Mouse (Mus musculus) heart, adult 2 months (tissue): ENCODE measurements around the gene Trappc12. TPM values are rescaled to one million over a fixed set of nuclear protein-coding genes. Genes with fewer than 3 reads are reported as not detected.

Experiments
- DNase-seq, 2 experiments: peaks; one replicate each; pipeline ENCODE4 v3.0.0; 2021
- H3K27ac ChIP-seq: fragments of 200-600 bp; 2 replicates; pipeline ENCODE4 v1.8.1; 2022
- H3K27me3 ChIP-seq: fragments of 200-500 bp; 2 replicates; pipeline ENCODE4 v1.6.1; 2012; ENCODE audit warnings: mild to moderate bottlenecking, low read length, inconsistent platforms, mixed read lengths; ENCODE audit not compliant: control insufficient read depth, insufficient read depth
- H3K36me3 ChIP-seq: fragments of 200-500 bp; 2 replicates; pipeline ENCODE4 v1.6.1; 2012; ENCODE audit warnings: low read length, inconsistent platforms; ENCODE audit not compliant: control insufficient read depth, insufficient read depth
- H3K4me1 ChIP-seq: fragments of 200-500 bp; 2 replicates; pipeline ENCODE4 v1.6.1; 2011; ENCODE audit warnings: low read length; ENCODE audit not compliant: control insufficient read depth, insufficient read depth
- H3K4me3 ChIP-seq: fragments of 200-600 bp; 2 replicates; pipeline ENCODE4 v1.8.1; 2022
- H3K79me2 ChIP-seq: fragments of 200-500 bp; replicated peaks from 2 replicates; pipeline ENCODE4 v1.6.1; 2012; ENCODE audit warnings: mild to moderate bottlenecking, inconsistent platforms, low read length, moderate library complexity, mixed read lengths; ENCODE audit not compliant: control insufficient read depth, insufficient read depth
- H3K9ac ChIP-seq: fragments of 200-500 bp; 2 replicates; pipeline ENCODE4 v1.6.1; 2012; ENCODE audit warnings: low read depth, mild to moderate bottlenecking, control low read depth, inconsistent platforms, low read length, mixed read lengths
- CTCF ChIP-seq: fragments of 200-600 bp; IDR thresholded peaks from 2 replicates; pipeline ENCODE4 v1.8.1; 2022; ENCODE audit warnings: antibody characterized with exemption, mild to moderate bottlenecking, moderate library complexity
- EP300 ChIP-seq: fragments of 200-500 bp; IDR thresholded peaks from 2 replicates; pipeline ENCODE4 v1.6.1; 2011; ENCODE audit warnings: low read depth, low read length, control low read depth; ENCODE audit not compliant: insufficient read depth
- POLR2A ChIP-seq: fragments of 200-500 bp; IDR thresholded peaks from 2 replicates; pipeline ENCODE4 v1.6.1; 2011; ENCODE audit warnings: mild to moderate bottlenecking, low read depth, low read length, control low read depth; ENCODE audit not compliant: insufficient read depth
- WGBS: fragments of 180-500 bp; shearing (Covaris S2); methylation state at CpG from one replicate; pipeline ENCODE4 v1.1.7; 2018; 5-methylcytosine and 5-hydroxymethylcytosine counted together
- intact Hi-C: fragments of 180-260 bp; cut with DNase I; formaldehyde crosslinking; loops from one replicate; pipeline ENCODE4 v1.15.1; 2025
- long read RNA-seq: library from polyadenylated mRNA; stranded (forward); transcript quantifications from one replicate; pipeline ENCODE4 v2.0.0, GENCODE M21; 2021
- polyA plus RNA-seq: library from polyadenylated mRNA; depleted of rRNA; stranded (reverse); fragments of >200 nt; gene quantifications from 2 replicates; pipeline ENCODE4 v1.2.3, GENCODE M21; 2012; rRNA removed
- total RNA-seq, 2 experiments: library from RNA; stranded (reverse); gene quantifications; 2 replicates each; pipeline ENCODE4 v1.2.3; 2021

Gene Trappc12
- total RNA-seq (10 to 100 TPM; 19.7 to 21.3 TPM), polyA plus RNA-seq (20.9 and 26.9 TPM in 2 replicates)
- long read RNA-seq, transcript Trappc12-202 (12 exons, 3,230 nt) = minor isoform, 6 of 26 reads
- long read RNA-seq, transcript Trappc12-201 (12 exons, 3,377 nt) = major isoform, 11 of 26 reads
- long read RNA-seq, partial matches to known transcripts = 4 of 26 reads
- long read RNA-seq, other reads (novel, unspliced or antisense) = 4 of 26 reads

DNA sequence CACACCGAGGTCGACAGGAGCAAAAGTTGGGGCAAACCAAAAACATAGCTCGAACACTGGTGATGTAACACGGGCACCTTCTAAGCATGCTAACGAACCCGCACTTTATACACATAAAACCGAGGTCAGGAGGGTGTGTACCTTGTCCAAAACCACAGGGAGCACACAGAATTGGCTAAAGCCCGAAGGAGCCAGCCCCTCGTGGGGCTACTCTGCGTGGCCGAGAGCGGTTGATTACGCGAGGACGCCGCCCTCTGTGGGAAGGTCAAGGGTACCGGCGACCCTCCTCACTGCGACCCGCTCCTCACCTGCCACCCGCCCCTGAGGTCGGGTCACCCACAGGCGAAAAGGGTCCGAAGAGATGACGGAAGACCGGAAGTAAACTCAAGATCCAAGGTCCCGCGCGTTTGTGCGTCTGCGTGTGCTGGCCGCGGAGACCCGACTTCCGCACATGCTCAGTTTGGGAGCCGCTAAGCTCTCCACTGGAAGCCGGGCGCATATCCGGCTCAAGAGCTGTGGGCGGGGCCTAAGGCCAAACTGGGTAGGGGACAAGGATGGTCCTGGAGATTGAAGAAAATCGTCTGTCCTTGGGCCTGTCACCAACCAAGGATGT, at the start of gene Trappc12:
Gene Trappc12, minus strand, starts transcription at position 452 of the 613 bp plus-strand sequence.
- peaks cover 6% of the 10 kb centered on the region for H3K36me3 ChIP-seq
- WGBS = under 1% methylated on average over 41 of the region's 41 CpGs
- peak within 1 kb of the TSS; percentile 86 for H3K9ac ChIP-seq
- peak within 1 kb of the TSS; percentile 69 for H3K27ac ChIP-seq
- DNase-seq = peak; percentile 88 to 91
- no peaks in the 10 kb centered on the region for H3K27me3 ChIP-seq
- H3K4me1 ChIP-seq = peaks cover 5% of the 10 kb centered on the region
- intact Hi-C loops = loop anchor here (2.0 kb wide), 1 partner anchor 115 kb away; the partner anchor contains the start of gene Rps7
- H3K79me2 ChIP-seq = no peaks in the 10 kb centered on the region
- peak within 1 kb of the TSS; percentile 99 for H3K4me3 ChIP-seq
- TF ChIP-seq EP300 (0 out of 2 replicates have a peak, but pooled peaks have one; percentile 43), CTCF (no peak), POLR2A (peak; percentile 77)

- Histone ChIP-seq H3K27me3 (no peaks in the 10 kb centered on the region), H3K9ac (no peak overlapping the region), H3K79me2 (no peaks in the 10 kb centered on the region), H3K27ac (no peak overlapping the region), H3K4me1 (peaks cover 3% of the 10 kb centered on the region; the same call in 1 of the 2 replicates), H3K4me3 (no peak overlapping the region), H3K36me3 (no peaks in the 10 kb centered on the region)
- intact Hi-C loops = no loop called here
- 86% methylated on average over 11 of the region's 11 CpGs for WGBS
- DNase-seq = no peak
- no peak for TF ChIP-seq POLR2A
Observed at GRCm38 (mm10) chr12:28799798-28800411, 49.6 kb upstream of the Trappc12 start.

DNA sequence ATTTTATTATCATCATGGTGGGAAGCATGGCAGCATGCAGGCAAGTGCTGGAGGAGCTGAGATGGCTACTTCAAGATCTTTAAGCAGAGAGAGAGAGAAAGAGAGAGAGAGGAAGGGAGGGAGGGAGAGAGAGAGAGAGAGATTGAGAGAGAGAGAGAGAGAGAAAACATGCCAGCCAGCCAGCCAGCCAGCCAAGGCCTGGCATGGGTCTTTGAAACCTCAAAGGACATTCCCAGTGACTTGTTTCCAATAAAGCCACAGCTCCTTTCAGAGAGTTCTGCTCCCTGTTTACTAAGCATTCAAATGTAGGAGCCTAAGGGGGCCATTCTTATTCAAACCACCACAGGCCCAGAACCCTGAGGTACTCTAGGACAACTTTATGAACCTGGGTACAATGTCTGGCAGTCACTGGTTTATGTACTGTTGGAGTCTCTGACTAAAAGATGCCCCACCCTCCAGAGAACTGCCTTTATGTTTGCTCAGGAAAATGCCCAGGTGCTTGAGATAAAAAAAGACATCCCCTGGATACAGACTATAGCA, 46.7 kb upstream of the Trappc12 start:
- TF ChIP-seq POLR2A (no peak), EP300 (no peak), CTCF (no peak)
- no peaks in the 10 kb centered on the region for H3K36me3 ChIP-seq
- DNase-seq = no peak
- H3K79me2 ChIP-seq = no peaks in the 10 kb centered on the region
- H3K27me3 ChIP-seq = no peaks in the 10 kb centered on the region
- no peak overlapping the region for H3K4me3 ChIP-seq
- intact Hi-C loops = no loop called here
- H3K4me1 ChIP-seq = no peaks in the 10 kb centered on the region
- no peak overlapping the region for H3K27ac ChIP-seq
- H3K9ac ChIP-seq = no peak overlapping the region

DNA sequence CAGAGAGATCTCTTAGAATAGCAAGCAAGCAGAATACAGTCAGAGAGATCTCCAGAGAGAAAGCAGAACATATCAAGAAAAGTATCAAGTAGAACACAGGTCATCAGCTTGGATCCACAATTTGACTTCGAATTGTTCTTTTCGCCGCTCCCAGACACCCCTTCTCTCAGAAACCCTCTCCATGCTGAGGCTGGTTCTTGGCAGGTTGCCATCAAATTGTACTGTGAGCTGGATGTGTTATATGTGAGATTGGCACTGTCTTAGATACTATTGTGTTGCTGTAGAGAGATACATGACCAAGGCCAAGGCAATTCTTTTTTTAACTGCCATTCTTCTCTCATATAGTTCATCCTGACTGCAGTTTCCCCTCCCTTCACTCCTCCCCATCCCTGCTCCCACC, 44.8 kb upstream of the Trappc12 start:
- Histone ChIP-seq H3K36me3 (no peaks in the 10 kb centered on the region), H3K27ac (no peak overlapping the region), H3K9ac (no peak overlapping the region), H3K4me3 (no peak overlapping the region), H3K27me3 (no peaks in the 10 kb centered on the region), H3K79me2 (no peaks in the 10 kb centered on the region), H3K4me1 (no peaks in the 10 kb centered on the region)
- TF ChIP-seq EP300 = no peak
- no peak for TF ChIP-seq POLR2A
- no peak for TF ChIP-seq CTCF
- intact Hi-C loops = no loop called here
- 64% methylated on average over 3 of the region's 3 CpGs for WGBS
- no peak for DNase-seq

DNA sequence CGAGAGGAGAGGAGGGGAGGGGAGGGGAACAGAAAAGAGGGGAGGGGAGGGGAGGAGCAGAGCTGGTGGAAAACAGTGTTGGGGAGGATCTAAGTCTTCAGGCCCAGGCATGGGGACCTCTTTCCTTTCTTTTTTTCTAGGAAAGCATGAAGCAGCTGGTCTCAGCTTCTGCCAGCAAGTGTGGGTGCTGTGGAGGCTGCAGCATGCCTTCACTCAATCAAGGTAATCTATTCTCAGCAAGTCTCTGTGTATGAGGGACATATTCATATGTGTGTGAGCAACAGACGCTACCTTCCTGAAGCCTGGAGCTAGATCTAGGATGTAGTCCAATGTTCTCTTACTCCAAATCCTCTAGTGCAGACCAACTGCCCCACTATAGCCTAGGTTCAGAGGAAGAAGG, 43.4 kb upstream of the Trappc12 start:
- intact Hi-C loops = no loop called here
- 76% methylated on average over 2 of the region's 2 CpGs for WGBS
- Histone ChIP-seq H3K9ac (no peak overlapping the region), H3K36me3 (no peaks in the 10 kb centered on the region), H3K27me3 (no peaks in the 10 kb centered on the region), H3K4me3 (no peak overlapping the region), H3K79me2 (no peaks in the 10 kb centered on the region), H3K4me1 (no peaks in the 10 kb centered on the region), H3K27ac (no peak overlapping the region)
- TF ChIP-seq POLR2A (no peak), EP300 (no peak), CTCF (no peak)
- no peak for DNase-seq

DNA sequence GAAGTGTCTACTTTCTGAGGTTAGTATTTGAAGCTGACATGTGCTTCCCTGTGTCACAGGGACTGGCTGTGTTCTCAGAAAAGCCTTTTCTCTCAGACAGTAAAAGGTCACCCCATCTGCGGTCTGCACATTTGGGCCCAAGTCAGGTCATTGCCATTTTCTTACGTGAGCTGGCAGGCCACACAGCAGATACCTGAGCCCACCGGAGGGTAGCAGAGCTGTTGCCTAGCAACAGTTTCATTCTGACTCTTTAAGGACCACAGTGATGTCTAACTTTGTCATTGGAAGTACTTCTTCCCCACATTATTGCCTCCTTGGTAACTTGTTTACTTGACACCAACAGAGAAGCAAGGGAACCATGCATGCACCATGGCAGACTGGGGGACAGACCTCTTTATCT, 42.3 kb upstream of the Trappc12 start:
- no peak for DNase-seq
- no peak overlapping the region for H3K27ac ChIP-seq
- 90% methylated on average over 3 of the region's 3 CpGs for WGBS
- no peak overlapping the region for H3K9ac ChIP-seq
- no peaks in the 10 kb centered on the region for H3K36me3 ChIP-seq
- intact Hi-C loops = no loop called here
- no peaks in the 10 kb centered on the region for H3K4me1 ChIP-seq
- no peak overlapping the region for H3K4me3 ChIP-seq
- H3K79me2 ChIP-seq = no peaks in the 10 kb centered on the region
- no peaks in the 10 kb centered on the region for H3K27me3 ChIP-seq
- TF ChIP-seq EP300 (no peak), CTCF (no peak), POLR2A (no peak)
